Mouse (Mus musculus): Measurements from ENCODE around the gene Cx3cr1.

The Cx3cr1 gene

DNA sequence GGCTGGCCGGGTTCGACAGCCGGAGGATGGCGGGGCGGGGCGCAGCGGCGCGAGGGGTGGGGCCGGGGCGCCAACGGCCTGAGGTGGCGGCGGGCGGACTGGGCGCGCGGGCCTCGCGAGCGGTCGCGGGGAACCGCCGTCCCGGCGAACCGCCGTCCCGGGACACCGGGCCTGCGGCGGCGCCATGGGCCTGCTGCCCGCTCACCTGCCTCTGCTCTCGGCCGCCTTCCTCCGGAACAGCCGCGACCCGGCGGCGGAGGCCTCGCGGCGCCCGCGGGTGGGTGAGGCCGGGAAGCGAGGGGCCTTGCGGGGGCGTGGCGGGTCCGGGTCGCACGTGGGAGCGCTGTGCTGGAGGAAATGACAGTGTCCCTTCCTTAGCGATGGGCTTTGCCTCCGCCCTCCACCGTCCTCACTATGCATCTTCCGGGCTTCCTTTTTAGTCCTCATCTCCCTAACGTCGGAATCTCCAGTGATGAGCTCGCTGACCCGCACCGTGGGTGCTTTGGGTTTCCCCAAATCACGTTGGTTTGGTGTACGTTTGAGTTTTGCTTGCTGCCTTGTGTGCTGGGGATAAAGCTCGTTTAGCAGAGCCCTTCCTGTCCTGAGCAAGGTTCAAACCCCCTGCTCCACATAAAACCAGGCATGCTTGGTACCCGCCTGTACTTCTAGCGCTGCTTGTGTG lies 174.5 kb downstream of the Cx3cr1 start:
- in situ Hi-C loops (cut with MboI; ENCODE audit: low sequenced_read_pairs): loop anchor here (10.0 kb wide), 1 partner anchor 100 kb away; no protein-coding TSS in a partner anchor

DNA sequence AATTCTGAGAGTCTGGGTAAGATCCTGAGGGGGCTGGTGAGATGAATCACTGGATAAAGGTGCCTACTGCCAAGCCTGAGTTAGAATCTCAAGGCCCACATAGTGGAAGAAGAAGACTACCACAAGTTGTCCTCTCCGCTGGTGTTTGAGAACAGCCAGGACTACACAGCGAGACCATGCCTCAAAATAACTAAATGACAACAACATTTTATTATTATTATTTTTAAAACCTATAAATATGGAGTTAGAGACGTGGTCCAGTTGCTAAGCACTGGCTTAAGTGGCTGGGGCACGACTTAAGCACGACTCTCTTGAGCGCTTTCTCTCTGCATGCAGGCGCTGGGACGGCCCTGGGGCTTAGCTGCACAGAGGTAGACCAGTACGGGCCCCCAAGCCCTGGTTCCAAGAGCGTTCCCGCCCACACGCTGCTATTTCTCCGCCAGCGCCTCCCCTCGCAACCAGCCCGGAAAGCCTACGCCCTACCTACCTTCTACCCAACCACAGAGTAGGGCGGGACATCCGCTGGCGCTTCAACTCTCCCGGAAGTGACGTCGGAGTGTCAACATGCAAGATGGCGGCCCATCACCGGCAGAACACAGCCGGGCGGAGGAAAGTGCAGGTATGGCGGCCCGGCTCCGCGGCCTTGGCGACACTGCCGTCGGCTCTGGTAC lies 175.2 kb downstream of the Cx3cr1 start, which contains the start of gene Wdr48:
Wdr48 (plus strand) TSS at position 540 of the 671 bp plus-strand sequence.
- in situ Hi-C loops (cut with MboI; ENCODE audit: low sequenced_read_pairs): loop anchor here (10.0 kb wide), 1 partner anchor 100 kb away; no protein-coding TSS in a partner anchor

DNA sequence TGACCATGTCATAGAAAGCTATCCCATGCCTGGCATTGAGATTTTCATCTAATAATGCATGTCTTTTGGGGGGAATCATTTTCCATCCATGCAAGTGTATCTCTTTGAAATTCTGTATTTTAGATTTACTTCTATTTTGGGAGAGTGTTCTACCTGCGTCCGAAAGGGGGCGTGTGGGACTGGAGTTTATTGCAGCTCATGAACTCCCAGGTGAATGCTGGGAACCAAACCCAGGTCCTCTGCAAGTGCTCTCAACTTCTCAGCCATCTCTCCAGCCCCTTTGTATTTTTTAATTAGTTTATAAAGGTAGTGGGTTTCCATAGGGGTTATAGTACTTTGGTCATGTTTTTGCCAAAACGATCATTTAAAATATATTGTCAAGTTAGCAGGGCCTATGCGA lies 175.8 kb downstream of the Cx3cr1 start:
- in situ Hi-C loops (cut with MboI; ENCODE audit: low sequenced_read_pairs): loop anchor here (10.0 kb wide), 1 partner anchor 99 kb away; no protein-coding TSS in a partner anchor

DNA sequence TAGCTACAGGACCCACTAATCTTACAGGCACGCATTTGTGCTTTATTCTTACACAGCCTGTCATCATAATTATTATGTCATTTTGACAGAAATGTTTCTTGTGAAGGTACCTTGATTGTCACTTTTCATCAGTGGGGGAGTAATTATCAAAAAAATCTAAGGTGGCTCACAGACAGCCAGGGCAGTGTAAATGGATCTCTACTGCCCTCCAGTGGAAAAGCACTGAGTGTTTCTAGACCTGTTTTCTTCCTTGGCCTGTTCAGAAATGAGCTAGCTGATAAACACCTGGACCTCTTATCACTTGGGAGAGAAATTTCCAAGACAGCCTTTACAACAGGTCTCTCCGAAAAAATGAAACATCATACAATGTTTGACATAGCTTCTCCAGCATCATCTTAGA lies 179.0 kb downstream of the Cx3cr1 start:
- in situ Hi-C loops (cut with MboI; ENCODE audit: low sequenced_read_pairs): loop anchor here (10.0 kb wide), 1 partner anchor 96 kb away; no protein-coding TSS in a partner anchor

DNA sequence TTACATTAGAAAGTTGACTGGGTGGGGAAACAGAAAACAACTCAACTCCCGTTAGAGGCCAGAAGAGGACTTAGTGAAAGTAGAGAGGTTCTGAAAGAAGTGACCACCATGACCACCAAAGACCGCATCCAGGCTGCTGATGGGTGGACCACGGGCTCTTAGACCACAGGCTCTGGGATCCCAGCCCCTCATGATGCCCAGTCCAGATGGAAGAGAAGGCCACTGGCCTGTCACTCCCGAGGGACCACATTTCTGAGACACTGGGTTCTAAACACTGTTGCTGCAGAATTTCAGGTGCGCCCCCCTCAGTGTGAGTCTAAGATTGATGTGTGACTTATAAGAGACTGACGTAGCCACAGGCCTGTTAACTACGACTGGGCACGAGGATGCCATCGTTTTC lies 180.2 kb downstream of the Cx3cr1 start:
- in situ Hi-C loops (cut with MboI; ENCODE audit: low sequenced_read_pairs): no loop called here

DNA sequence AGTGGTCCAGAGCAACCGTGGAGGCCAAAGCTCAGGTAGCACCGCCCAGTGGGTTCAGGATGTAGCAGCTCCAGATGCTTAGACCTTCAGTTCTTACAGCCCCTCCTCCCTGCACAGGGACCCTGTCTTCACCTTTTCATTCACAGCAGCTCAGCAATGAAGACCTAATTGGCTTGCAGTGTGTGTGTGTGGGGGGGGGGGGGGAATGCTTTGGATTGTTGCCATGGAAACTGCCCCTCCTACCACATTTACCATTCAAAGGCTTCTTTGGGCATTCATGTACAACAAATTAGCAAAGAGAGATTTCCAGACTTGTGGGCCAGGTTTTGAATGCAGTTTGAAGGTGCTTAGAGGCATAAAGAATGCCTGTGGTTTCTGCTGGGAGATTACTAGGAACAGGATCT lies 180.8 kb downstream of the Cx3cr1 start:
- in situ Hi-C loops (cut with MboI; ENCODE audit: low sequenced_read_pairs): no loop called here

DNA sequence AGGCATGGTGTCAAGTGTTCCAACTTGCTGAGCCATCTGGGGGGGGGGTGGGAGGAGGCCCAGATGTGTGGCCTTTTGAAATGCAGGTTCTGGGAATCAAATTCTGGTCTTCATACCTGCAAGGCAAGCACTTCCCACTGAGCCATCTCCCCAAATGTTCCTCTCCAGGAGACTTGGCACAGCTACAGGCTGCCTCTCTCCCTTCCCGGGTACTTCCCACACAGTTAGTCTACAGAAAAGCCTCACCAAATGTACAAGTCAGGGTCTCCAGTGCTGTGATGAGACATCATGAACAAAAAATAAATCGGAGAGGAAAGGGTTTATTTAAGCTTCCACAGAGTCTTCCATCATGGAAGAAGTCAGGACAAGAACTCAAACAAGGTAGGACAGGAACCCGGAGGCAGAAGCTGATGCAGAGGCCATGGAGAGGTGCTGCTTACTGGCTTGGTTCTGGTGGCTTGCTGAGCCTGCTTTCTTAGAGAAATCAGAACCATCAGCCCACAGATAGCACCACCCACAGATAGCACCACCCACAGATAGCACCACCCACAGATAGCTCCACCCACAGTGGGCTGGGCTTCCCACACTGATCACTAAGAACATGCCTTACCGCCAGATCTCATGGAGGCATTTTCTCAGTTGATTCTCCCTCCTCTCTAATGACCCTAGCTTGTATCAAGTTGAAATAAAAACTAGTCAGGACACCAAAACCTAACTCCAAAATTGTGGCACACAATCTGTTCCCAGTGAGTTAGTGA lies 182.4 kb downstream of the Cx3cr1 start:
- in situ Hi-C loops (cut with MboI; ENCODE audit: low sequenced_read_pairs): no loop called here

DNA sequence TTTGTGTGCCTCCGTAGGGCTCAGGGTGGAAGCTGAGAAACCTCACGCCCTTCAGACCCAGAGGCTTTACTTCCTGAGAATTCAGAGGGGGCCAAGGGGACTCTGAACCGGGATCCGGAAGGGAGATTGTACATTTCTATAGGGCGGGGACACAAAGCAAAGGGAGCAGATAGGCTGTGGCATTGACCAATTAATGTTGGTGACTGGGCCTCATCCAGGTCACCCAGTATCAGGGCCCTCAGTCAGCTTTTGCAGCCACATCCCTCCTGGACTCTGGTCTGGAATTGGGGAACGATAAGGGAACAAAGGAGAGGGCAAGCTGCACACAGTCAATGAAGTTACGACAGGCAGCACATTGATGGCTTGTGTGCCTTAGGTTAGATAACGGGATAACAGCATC lies 215.5 kb downstream of the Cx3cr1 start:
- in situ Hi-C loops (cut with MboI; ENCODE audit: low sequenced_read_pairs): no loop called here

DNA sequence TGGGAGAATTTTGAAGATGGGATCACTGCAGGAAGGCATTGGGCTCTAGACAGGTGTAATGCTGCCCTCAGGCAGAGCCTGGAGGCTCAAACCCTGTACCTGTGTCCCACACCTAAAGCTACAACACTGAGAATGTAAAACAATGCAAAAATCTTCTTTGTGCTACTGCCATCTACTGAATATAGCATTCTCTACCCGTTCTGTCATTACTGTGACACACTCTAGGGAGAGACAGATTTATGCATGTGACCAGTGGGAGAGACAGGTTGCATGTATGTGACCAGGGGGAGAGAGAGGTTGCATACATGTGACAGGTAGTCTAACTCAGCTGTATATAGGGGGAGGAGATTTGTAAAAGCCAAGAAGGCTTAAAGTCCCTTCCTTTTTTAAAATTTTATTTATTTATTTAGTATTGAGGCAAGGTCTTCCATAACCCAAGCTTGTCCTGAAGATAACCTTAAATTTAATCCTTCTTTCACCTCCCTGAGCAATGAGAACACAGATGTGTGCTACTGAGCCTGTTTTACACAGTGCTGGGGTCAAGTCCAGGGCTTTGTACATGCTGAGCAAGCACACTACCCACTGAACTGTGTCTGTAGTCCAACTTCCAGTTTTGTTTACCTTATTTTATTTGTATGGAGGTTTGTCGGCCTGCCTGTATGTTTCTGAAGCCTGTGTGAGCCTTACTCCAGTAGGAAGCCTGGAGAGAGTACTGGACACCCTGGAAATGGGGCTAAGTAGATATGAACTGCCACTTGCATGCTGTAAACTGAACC lies 216.4 kb downstream of the Cx3cr1 start:
- in situ Hi-C loops (cut with MboI; ENCODE audit: low sequenced_read_pairs): no loop called here

DNA sequence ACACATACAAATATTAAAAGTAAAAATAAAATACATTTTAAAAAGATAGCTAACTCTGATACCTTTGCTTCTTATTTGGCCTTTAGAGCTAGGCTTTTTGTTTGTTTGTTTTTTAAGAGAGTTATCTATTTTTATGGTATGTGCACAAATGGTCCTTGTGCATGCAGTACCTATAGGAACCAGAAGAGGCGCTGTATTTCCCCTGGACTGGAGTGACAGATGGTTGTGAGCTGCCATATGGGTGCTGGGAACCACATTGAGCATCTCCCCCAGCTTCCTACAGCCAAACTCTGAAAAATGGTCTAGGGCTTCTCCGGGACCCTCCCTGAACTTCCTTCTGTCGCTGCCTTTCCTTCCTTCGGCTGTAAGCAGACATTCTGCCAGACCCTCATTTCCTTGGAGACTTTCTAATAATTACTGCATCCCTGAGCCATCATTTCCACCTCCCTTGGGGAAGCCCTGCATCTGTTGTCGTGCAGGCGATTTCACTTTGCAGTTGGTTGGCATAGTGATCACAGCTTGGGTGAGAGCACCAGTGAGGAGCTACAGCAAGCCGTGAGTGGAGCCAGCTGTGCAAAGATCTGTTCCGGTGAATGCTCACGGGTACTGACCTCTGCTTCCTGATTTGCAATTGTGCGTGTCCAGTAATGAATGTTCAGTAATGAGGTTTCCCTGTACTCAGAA lies 217.2 kb downstream of the Cx3cr1 start:
- in situ Hi-C loops (cut with MboI; ENCODE audit: low sequenced_read_pairs): no loop called here
